Mouse (Mus musculus) ES-Bruce4 (cell line): ENCODE data around the gene Atg4b. TPM values are rescaled to one million over a fixed set of nuclear protein-coding genes. Genes with fewer than 3 reads are reported as not detected.
A peak's percentile ranks its signal among the peaks of the same experiment; 100 is the strongest.

Source experiments
- H3K27ac ChIP-seq: 2 replicates; pipeline ENCODE4 v1.5.1; 2012; ENCODE audit warnings: low read length, inconsistent platforms; ENCODE audit not compliant: insufficient read depth
- H3K27me3 ChIP-seq: 2 replicates; pipeline ENCODE4 v1.6.1; 2012; ENCODE audit warnings: mild to moderate bottlenecking, low read length, inconsistent platforms; ENCODE audit not compliant: control insufficient read depth, poor library complexity, insufficient read depth, severe bottlenecking
- H3K36me3 ChIP-seq: 2 replicates; pipeline ENCODE4 v1.6.1; 2012; ENCODE audit warnings: inconsistent platforms, mild to moderate bottlenecking, low read length, moderate library complexity; ENCODE audit not compliant: control insufficient read depth, poor library complexity, insufficient read depth, severe bottlenecking
- H3K4me1 ChIP-seq: one replicate; pipeline ENCODE4 v1.8.1; 2011; ENCODE audit warnings: low read length; ENCODE audit not compliant: control insufficient read depth, insufficient read depth
- H3K4me3 ChIP-seq: 2 replicates; pipeline ENCODE4 v1.5.1; 2011; ENCODE audit warnings: low read depth, mild to moderate bottlenecking, low read length
- H3K9ac ChIP-seq: 2 replicates; pipeline ENCODE4 v1.6.1; 2012; ENCODE audit warnings: low read depth, mild to moderate bottlenecking, inconsistent platforms; ENCODE audit not compliant: poor library complexity, severe bottlenecking
- H3K9me3 ChIP-seq: replicated peaks from 2 replicates; pipeline ENCODE4 v1.6.1; 2012; ENCODE audit warnings: mild to moderate bottlenecking, low read length, inconsistent platforms; ENCODE audit not compliant: control insufficient read depth, poor library complexity, insufficient read depth, severe bottlenecking
- CTCF ChIP-seq: IDR thresholded peaks from one replicate; pipeline ENCODE4 v1.8.1; 2011; ENCODE audit warnings: low read depth, low read length
- EP300 ChIP-seq: IDR thresholded peaks from 2 replicates; pipeline ENCODE4 v1.6.1; 2011; ENCODE audit warnings: low read depth, low read length; ENCODE audit not compliant: insufficient read depth
- POLR2A ChIP-seq: IDR thresholded peaks from one replicate; pipeline ENCODE4 v1.8.1; 2011; ENCODE audit warnings: low read length; ENCODE audit not compliant: insufficient read depth
- polyA plus RNA-seq: library from polyadenylated mRNA; stranded (reverse); fragments of >200 nt; gene quantifications from 2 replicates; pipeline ENCODE4 v1.2.4, GENCODE M21; 2011; ENCODE audit warnings: low read depth; ENCODE audit not compliant: missing spikeins, insufficient read depth, insufficient read length

The Atg4b gene
- polyA plus RNA-seq, 1 experiment = 75.9 TPM

DNA sequence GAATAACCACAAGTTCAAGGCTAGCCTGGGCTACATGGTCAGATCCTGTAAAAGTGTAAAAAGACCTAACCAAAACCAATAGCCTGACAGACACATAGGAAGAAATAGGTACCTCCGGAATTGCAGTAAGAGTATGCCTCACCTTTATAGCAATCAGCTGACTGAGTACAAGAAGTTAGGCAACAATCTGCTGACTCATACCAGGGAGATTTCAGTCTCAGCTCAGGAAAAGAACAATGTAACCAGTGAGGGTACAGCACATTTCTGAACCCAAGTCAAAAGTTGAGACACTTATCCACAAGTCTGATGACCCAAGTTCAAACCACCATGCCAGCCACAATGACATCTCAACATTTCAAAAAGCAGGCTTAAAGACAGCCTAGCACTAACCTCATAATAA is 2.8 kb upstream of the Atg4b start:
- Histone ChIP-seq H3K9me3 (no peaks in the 10 kb centered on the region), H3K4me1 (peaks cover 4% of the 10 kb centered on the region), H3K27me3 (no peaks in the 10 kb centered on the region), H3K9ac (no peak overlapping the region), H3K36me3 (peaks cover 25% of the 10 kb centered on the region), H3K4me3 (no peak overlapping the region), H3K27ac (0 out of 2 replicates have a peak overlapping the region, but pooled peaks have one; percentile 10)
- no peak for TF ChIP-seq POLR2A
- no peak for TF ChIP-seq CTCF
- TF ChIP-seq EP300 = no peak

DNA sequence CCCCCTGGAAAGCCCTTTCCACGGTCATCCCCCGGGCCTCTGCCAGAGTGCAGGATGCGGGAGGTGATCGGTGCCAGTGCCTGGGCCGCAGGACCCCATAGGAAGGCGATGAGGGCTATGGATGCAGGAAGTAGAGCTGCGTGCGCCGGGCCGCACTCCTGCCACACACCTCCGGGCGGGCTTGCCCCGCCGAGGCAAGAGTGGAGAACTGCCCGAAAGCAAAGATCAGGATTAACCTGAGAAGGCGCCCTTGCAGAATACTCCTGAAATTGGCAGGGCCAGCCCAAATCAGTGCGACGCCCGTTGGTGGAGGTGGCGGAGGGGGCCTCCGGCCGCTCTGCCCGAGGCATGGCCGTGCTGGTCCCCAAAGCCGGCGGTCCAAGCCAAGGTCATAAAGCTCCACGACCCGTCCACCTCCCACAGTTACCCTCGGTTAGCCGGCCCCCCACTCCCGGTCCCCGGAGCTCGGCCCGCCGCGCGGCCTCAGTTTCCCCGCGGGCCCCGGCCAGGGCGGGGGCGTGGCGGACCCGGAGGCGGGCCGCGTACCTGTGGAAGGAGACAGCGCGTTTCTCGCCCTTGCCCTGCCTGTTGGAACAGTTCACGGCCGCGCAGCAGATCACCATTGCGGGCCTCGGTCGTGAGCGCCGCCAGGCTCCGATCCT is 2.7 kb downstream of the Atg4b start:
- peak overlapping the region; percentile 37; the same call in 1 of the 2 replicates for H3K27ac ChIP-seq
- H3K9ac ChIP-seq = peak overlapping the region; percentile 95
- no peaks in the 10 kb centered on the region for H3K27me3 ChIP-seq
- no peaks in the 10 kb centered on the region for H3K9me3 ChIP-seq
- peak overlapping the region; percentile 88 for H3K4me3 ChIP-seq
- H3K36me3 ChIP-seq = peaks cover 16% of the 10 kb centered on the region
- TF ChIP-seq CTCF = no peak
- peaks cover 2% of the 10 kb centered on the region for H3K4me1 ChIP-seq

DNA sequence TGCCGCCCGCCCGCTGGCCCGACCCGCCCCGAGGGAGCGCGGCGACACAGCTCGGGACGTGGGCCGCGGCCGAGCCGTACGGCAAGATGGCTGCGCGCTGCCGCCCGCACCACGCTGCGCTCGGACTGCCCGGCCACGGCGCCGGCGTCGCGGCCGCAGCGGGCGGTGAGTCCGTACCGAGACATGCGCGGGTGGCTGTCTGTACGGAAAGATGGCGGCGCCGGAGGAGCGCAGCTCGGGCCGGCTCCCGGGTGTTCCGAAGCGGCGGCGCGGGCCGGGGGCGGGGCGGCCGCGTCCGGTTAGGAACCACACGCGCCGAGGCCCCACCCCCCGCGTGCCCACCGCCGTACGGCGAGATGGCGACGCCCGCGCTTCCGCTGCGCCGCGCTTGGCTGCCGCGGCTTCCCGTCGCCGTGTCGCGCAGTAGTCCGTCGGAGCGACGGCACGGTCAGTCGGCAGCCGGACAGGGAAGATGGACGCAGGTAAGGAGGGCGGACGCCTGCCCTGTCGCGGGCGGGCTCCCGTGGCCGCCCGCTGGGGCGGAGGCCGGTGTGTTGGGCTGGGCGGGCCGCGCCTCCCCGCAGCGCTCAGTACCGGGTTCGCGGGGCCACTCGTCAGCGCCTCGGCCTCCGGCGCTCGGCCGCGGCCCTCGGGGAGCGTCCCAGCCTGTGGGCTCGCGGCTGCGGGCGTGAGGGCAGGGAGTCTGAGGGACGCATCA is 3.4 kb downstream of the Atg4b start, which contains the start of gene Thap4:
TSS of gene Thap4 (minus strand) at position 292 of the 718 bp plus-strand sequence.
- H3K27ac ChIP-seq = peak within 1 kb of the TSS; percentile 37; the same call in 1 of the 2 replicates
- H3K9ac ChIP-seq = peak within 1 kb of the TSS; percentile 95
- peak within 1 kb of the TSS; percentile 88 for H3K4me3 ChIP-seq
- H3K36me3 ChIP-seq = peaks cover 9% of the 10 kb centered on the region
- H3K9me3 ChIP-seq = no peaks in the 10 kb centered on the region
- peaks cover 3% of the 10 kb centered on the region for H3K4me1 ChIP-seq
- H3K27me3 ChIP-seq = no peaks in the 10 kb centered on the region
- peak; percentile 10 for TF ChIP-seq POLR2A
- TF ChIP-seq EP300 = 0 out of 2 replicates have a peak, but pooled peaks have one; percentile 36
- TF ChIP-seq CTCF = no peak

DNA sequence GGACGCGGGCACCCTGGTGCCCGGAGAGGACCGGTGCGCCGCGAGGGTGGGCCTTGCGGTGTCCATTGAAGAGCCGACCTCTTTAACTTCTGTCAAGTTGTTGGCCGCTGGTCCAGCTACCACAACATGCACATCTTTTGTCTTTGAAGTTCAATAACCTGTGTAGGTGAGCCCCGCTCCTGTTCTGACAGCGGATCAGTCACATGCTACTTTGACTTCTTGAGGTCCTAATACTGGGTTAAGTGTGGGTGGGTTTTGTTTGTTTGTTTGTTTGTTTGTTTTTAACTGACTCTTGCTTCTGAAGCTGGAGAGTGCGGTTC is 4.0 kb downstream of the Atg4b start:
- no peak overlapping the region for H3K27ac ChIP-seq
- H3K9me3 ChIP-seq = no peaks in the 10 kb centered on the region
- H3K4me1 ChIP-seq = peaks cover 3% of the 10 kb centered on the region
- peak overlapping the region; percentile 95 for H3K9ac ChIP-seq
- no peaks in the 10 kb centered on the region for H3K27me3 ChIP-seq
- peak overlapping the region; percentile 88 for H3K4me3 ChIP-seq
- TF ChIP-seq POLR2A = no peak
- TF ChIP-seq CTCF = no peak
- no peak for TF ChIP-seq EP300
- H3K36me3 ChIP-seq = peaks cover 5% of the 10 kb centered on the region; the same call in 1 of the 2 replicates

DNA sequence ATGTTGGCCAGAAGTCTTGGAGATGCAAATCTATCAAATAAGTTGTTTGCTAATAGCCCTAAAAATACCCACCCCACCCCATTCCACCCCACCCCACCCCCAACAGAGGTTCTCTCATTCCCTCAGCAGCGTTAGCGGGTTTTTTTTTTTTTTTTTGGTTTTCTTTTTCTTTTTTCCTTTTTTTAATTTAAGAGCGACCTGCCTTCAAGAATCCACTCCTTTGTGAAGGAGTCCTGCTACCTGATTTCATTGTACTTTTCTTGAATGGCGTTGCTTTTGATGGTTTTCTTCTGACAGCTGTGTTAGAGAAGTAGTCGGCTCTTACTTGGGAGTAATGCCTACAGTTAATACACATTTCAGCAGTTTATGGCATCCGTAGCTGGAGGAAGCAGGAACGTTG is 4.3 kb downstream of the Atg4b start:
- H3K27me3 ChIP-seq = no peaks in the 10 kb centered on the region
- H3K36me3 ChIP-seq = peaks cover 2% of the 10 kb centered on the region; the same call in 1 of the 2 replicates
- peak overlapping the region; percentile 95 for H3K9ac ChIP-seq
- H3K4me3 ChIP-seq = no peak overlapping the region
- no peak overlapping the region for H3K27ac ChIP-seq
- no peaks in the 10 kb centered on the region for H3K9me3 ChIP-seq
- peaks cover 3% of the 10 kb centered on the region for H3K4me1 ChIP-seq
- TF ChIP-seq CTCF = no peak
- no peak for TF ChIP-seq EP300
- no peak for TF ChIP-seq POLR2A

DNA sequence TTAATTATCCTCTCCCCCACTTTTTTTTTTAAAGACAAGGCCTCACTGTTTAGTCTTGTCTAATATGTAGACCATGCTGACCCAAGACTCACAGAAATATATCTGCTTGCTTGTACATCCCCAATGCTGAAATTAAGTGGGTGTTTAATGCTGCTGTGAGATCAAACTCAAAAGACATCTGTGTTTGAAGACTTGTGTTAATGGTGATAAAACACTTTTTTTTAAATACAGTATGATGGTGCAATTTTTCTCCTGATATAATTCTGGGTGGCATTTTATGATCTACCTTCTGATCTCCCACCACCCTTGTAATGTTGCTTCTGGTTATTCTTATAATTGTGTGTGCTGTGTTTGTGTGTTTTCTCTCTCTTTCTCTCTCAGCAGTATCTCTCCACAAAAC is 4.9 kb downstream of the Atg4b start:
- H3K4me3 ChIP-seq = no peak overlapping the region
- H3K4me1 ChIP-seq = peaks cover 3% of the 10 kb centered on the region

More for the DNA sequence above, 4.9 kb downstream of the Atg4b start:
- Histone ChIP-seq H3K36me3 (no peaks in the 10 kb centered on the region), H3K9me3 (no peaks in the 10 kb centered on the region), H3K27ac (no peak overlapping the region), H3K27me3 (no peaks in the 10 kb centered on the region), H3K9ac (no peak overlapping the region)
- TF ChIP-seq POLR2A = no peak
- no peak for TF ChIP-seq EP300
- TF ChIP-seq CTCF = no peak
